Mouse (Mus musculus): ENCODE data around the gene Xxylt1.

Gene Xxylt1

GRCm38 (mm10) chr16:30987684-30988083, 93.5 kb downstream of the Xxylt1 start:
- DNase-seq, result no peak

GRCm38 (mm10) chr16:30984826-30985545, 96.2 kb downstream of the Xxylt1 start:
- DNase-seq, result no peak

GRCm38 (mm10) chr16:30984101-30984500, 97.1 kb downstream of the Xxylt1 start:
- DNase-seq, result no peak

- DNase-seq, result no peak
Measured at GRCm38 (mm10) chr16:30983699-30984098, 97.5 kb downstream of the Xxylt1 start.

- DNase-seq, result no peak
Measured at GRCm38 (mm10) chr16:30983281-30983680, 98.0 kb downstream of the Xxylt1 start.

- DNase-seq, result no peak
Measured at GRCm38 (mm10) chr16:30981345-30981744, 99.9 kb downstream of the Xxylt1 start.

GRCm38 (mm10) chr16:30979905-30980304, 101.3 kb downstream of the Xxylt1 start:
- DNase-seq, result no peak

- DNase-seq, result no peak
Measured at GRCm38 (mm10) chr16:30977728-30978127, 103.5 kb downstream of the Xxylt1 start.

GRCm38 (mm10) chr16:30977186-30977585, 104.0 kb downstream of the Xxylt1 start:
- DNase-seq, result peak; percentile 91 to 92

GRCm38 (mm10) chr16:30974549-30974948, 106.7 kb downstream of the Xxylt1 start:
- DNase-seq, result no peak

GRCm38 (mm10) chr16:30973416-30973815, 107.8 kb downstream of the Xxylt1 start:
- DNase-seq, result no peak

- peak; percentile 44 to 60 for DNase-seq
Measured at GRCm38 (mm10) chr16:30971950-30972541, 109.2 kb downstream of the Xxylt1 start.

- no peak for DNase-seq
Measured at GRCm38 (mm10) chr16:30969266-30970064, 111.8 kb downstream of the Xxylt1 start.

GRCm38 (mm10) chr16:30968402-30969151, 112.7 kb downstream of the Xxylt1 start:
- no peak for DNase-seq

- DNase-seq, result no peak
Measured at GRCm38 (mm10) chr16:30966684-30967083, 114.5 kb downstream of the Xxylt1 start.

GRCm38 (mm10) chr16:30964891-30965290, 116.3 kb downstream of the Xxylt1 start:
- no peak for DNase-seq

- DNase-seq, result no peak
Measured at GRCm38 (mm10) chr16:30964411-30964810, 116.8 kb downstream of the Xxylt1 start.

GRCm38 (mm10) chr16:30962515-30962914, 118.7 kb downstream of the Xxylt1 start:
- DNase-seq, result peak; percentile 18 to 46

GRCm38 (mm10) chr16:30961176-30961575, 120.1 kb downstream of the Xxylt1 start:
- no peak for DNase-seq

- no peak for DNase-seq
Measured at GRCm38 (mm10) chr16:30960266-30960665, 121.0 kb downstream of the Xxylt1 start.

- no peak for DNase-seq
Measured at GRCm38 (mm10) chr16:30959692-30960091, 121.5 kb downstream of the Xxylt1 start.

GRCm38 (mm10) chr16:30956141-30956540, 125.1 kb downstream of the Xxylt1 start:
- DNase-seq, result no peak

GRCm38 (mm10) chr16:30948636-30949035, 132.6 kb downstream of the Xxylt1 start:
- no peak for DNase-seq

Data from thymus, postnatal 36 days (tissue).